Mouse (Mus musculus): ENCODE results near the gene Zranb3.
"Not testable (repeated sequence)": the region's sequence is repeated elsewhere in the genome, so short reads cannot be mapped to it uniquely, and the experiment has no call there.

Gene Zranb3

GRCm38 (mm10) chr1:128060655-128061344, 42.0 kb downstream of the Zranb3 start:
- no peak for DNase-seq (ENCODE audit: low spot score in 2 of 2)

- DNase-seq (ENCODE audit: low spot score in 2 of 2) = no peak
These were observed 44.2 kb downstream of the Zranb3 start for GRCm38 (mm10) chr1:128058625-128059024.

GRCm38 (mm10) chr1:128057269-128057668, 45.6 kb downstream of the Zranb3 start:
- DNase-seq (ENCODE audit: low spot score in 2 of 2) = no peak

- DNase-seq (ENCODE audit: low spot score in 2 of 2) = no peak
These were observed 55.9 kb downstream of the Zranb3 start for GRCm38 (mm10) chr1:128046920-128047319.

GRCm38 (mm10) chr1:128046455-128046854, 56.4 kb downstream of the Zranb3 start:
- DNase-seq (ENCODE audit: low spot score in 2 of 2) = no peak

GRCm38 (mm10) chr1:128044181-128044580, 58.7 kb downstream of the Zranb3 start:
- no peak for DNase-seq (ENCODE audit: low spot score in 2 of 2)

GRCm38 (mm10) chr1:128036296-128036695, 66.6 kb downstream of the Zranb3 start:
- no peak for DNase-seq (ENCODE audit: low spot score in 2 of 2)

- no peak for DNase-seq (ENCODE audit: low spot score in 2 of 2)
These were observed 70.7 kb downstream of the Zranb3 start for GRCm38 (mm10) chr1:128032123-128032522.

- DNase-seq (ENCODE audit: low spot score in 2 of 2) = no peak
These were observed 71.3 kb downstream of the Zranb3 start for GRCm38 (mm10) chr1:128031524-128031923.

- no peak for DNase-seq (ENCODE audit: low spot score in 2 of 2)
These were observed 78.3 kb downstream of the Zranb3 start for GRCm38 (mm10) chr1:128024363-128025114.

- no peak for DNase-seq (ENCODE audit: low spot score in 2 of 2)
These were observed 82.7 kb downstream of the Zranb3 start for GRCm38 (mm10) chr1:128020001-128020770.

GRCm38 (mm10) chr1:128016035-128016492, 86.8 kb downstream of the Zranb3 start:
- no peak for DNase-seq (ENCODE audit: low spot score in 2 of 2)

- DNase-seq (ENCODE audit: low spot score in 2 of 2) = no peak
These were observed 89.0 kb downstream of the Zranb3 start for GRCm38 (mm10) chr1:128013698-128014386.

GRCm38 (mm10) chr1:128009751-128010150, 93.1 kb downstream of the Zranb3 start:
- DNase-seq (ENCODE audit: low spot score in 2 of 2) = no peak

GRCm38 (mm10) chr1:128006042-128006600, 96.7 kb downstream of the Zranb3 start:
- not testable (repeated sequence) for DNase-seq (ENCODE audit: low spot score in 2 of 2)

GRCm38 (mm10) chr1:128004371-128004720, 98.5 kb downstream of the Zranb3 start:
- DNase-seq (ENCODE audit: low spot score in 2 of 2) = no peak

GRCm38 (mm10) chr1:128003712-128004370, 99.0 kb downstream of the Zranb3 start:
- DNase-seq (ENCODE audit: low spot score in 2 of 2) = no peak

- no peak for DNase-seq (ENCODE audit: low spot score in 2 of 2)
These were observed 100.7 kb downstream of the Zranb3 start for GRCm38 (mm10) chr1:128002159-128002558.

GRCm38 (mm10) chr1:128000931-128001330, 101.9 kb downstream of the Zranb3 start:
- not testable (repeated sequence) for DNase-seq (ENCODE audit: low spot score in 2 of 2)

GRCm38 (mm10) chr1:127993892-127994291, 109.0 kb downstream of the Zranb3 start:
- DNase-seq (ENCODE audit: low spot score in 2 of 2) = no peak

All from frontal cortex, postnatal 10 days (tissue).